27 mouse cellular contexts compared by ENCODE assay signal in the genomic region with DNA sequence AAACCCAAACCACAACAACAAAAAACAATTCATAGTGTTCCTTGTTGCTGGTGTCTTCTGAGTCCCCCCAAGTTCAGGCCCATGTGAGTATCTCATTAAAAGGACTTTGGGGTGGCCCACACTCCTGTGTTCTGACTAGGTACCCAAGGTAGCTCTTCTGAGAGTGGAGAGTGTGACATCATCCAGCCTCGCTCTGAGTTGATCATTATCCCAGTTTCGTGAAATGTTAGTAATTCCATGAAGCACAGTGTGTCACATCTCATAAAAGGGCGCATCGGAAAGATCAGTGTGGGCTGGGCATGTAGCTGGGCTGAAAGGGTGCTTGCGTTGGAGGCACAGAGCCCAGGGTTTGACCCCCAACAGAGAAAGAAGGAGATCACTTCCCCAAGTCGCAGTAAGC. TPM values are rescaled to one million over a fixed set of nuclear protein-coding genes. Genes with fewer than 3 reads are reported as not detected.
A peak's percentile ranks its signal among the peaks of the same experiment; 100 is the strongest.
DNase-seq lines count a peak whose midpoint lies in the region; ATAC-seq and TF ChIP-seq lines count a peak whose summit lies in the region.
"Had no signal": no experiment of that assay in that cellular context is flagged by ENCODE, and none has a peak within 500 bp of the region (broad histone marks: within the 10 kb centered on the region; RNA-seq: fewer than 3 reads in every experiment).

No protein-coding gene starts in this region.

- H3K9me3 ChIP-seq in liver, postnatal 0 days (ENCODE audit: low read length): no peaks in the 10 kb centered on the region
- H3K9me3 ChIP-seq: embryonic facial prominence, embryonic 13.5 days; embryonic facial prominence, embryonic 15.5 days; forebrain, embryonic 10.5 days; forebrain, embryonic 12.5 days; G1E had no signal

- TF ChIP-seq CTCF in gastrocnemius, adult 2 months (IDR thresholded peaks at IDR 0.05): no peak
- no peak for TF ChIP-seq CTCF in left cerebral cortex, adult 2 months (IDR thresholded peaks at IDR 0.05)
- no peak for TF ChIP-seq CTCF in liver, postnatal 0 days (IDR thresholded peaks at IDR 0.05; ENCODE audit: low read depth)

- no peak overlapping the region for H3K9ac ChIP-seq in liver, postnatal 0 days (replicated peaks)
- H3K9ac ChIP-seq: embryonic facial prominence, embryonic 13.5 days; embryonic facial prominence, embryonic 15.5 days; forebrain, embryonic 12.5 days had no signal

- 0 out of 2 replicates have a peak overlapping the region, but pooled peaks have one; percentile 9 for H3K4me3 ChIP-seq in gastrocnemius, adult 2 months
- H3K4me3 ChIP-seq in left cerebral cortex, adult 2 months: no peak overlapping the region
- H3K4me3 ChIP-seq in liver, postnatal 0 days (ENCODE audit: low read depth, low read length): no peak overlapping the region
- H3K4me3 ChIP-seq: embryonic facial prominence, embryonic 13.5 days; embryonic facial prominence, embryonic 15.5 days; erythroblast, embryonic 14.5 days; forebrain, embryonic 10.5 days; forebrain, embryonic 12.5 days had no signal

- ATAC-seq in liver, postnatal 0 days: peak; percentile 53
- ATAC-seq: CD4-positive, CD25-positive, alpha-beta regulatory T cell, adult 4 months; forebrain, embryonic 14.5 days; forebrain, embryonic 16.5 days had no signal

- H3K36me3 ChIP-seq in liver, postnatal 0 days (replicated peaks; ENCODE audit: insufficient read depth, low read length): no peaks in the 10 kb centered on the region
- H3K36me3 ChIP-seq: embryonic facial prominence, embryonic 13.5 days; embryonic facial prominence, embryonic 15.5 days; forebrain, embryonic 10.5 days; forebrain, embryonic 12.5 days had no signal

- intact Hi-C loops in gastrocnemius, adult 2 months (cut with DNase I): no loop called here
- intact Hi-C loops in left cerebral cortex, adult 2 months (cut with DNase I): no loop called here

- peak overlapping the region; percentile 51; the same call in 1 of the 2 replicates for H3K27ac ChIP-seq in gastrocnemius, adult 2 months
- H3K27ac ChIP-seq in left cerebral cortex, adult 2 months: peak overlapping the region; percentile 65
- peak overlapping the region; percentile 13; the same call in 1 of the 2 replicates for H3K27ac ChIP-seq in liver, postnatal 0 days (ENCODE audit: low read depth)
- H3K27ac ChIP-seq: embryonic facial prominence, embryonic 13.5 days; embryonic facial prominence, embryonic 15.5 days; forebrain, embryonic 10.5 days; forebrain, embryonic 12.5 days had no signal

- 50% methylated on average over 6 of the region's 6 CpGs for WGBS in liver, postnatal 0 days (ENCODE audit: insufficient replicate concordance)

- H3K4me1 ChIP-seq in liver, postnatal 0 days (ENCODE audit: insufficient read depth): peaks cover 44% of the 10 kb centered on the region

- no peak overlapping the region for H3K4me2 ChIP-seq in liver, postnatal 0 days (ENCODE audit: low read depth, low read length)
- H3K4me2 ChIP-seq: embryonic facial prominence, embryonic 13.5 days; embryonic facial prominence, embryonic 15.5 days; forebrain, embryonic 12.5 days had no signal

- H3K27me3 ChIP-seq in liver, postnatal 0 days (ENCODE audit: insufficient read depth, low read length): no peaks in the 10 kb centered on the region
- H3K27me3 ChIP-seq: CH12.LX; embryonic facial prominence, embryonic 15.5 days had no signal

- 0 out of 2 replicates have a peak, but pooled peaks have one; percentile 10 for TF ChIP-seq EP300 in liver, postnatal 0 days (IDR thresholded peaks at IDR 0.05; ENCODE audit: low read depth)

- DNase-seq in gastrocnemius, adult 2 months: no peak
- no peak for DNase-seq in gastrocnemius, postnatal 10 days
- DNase-seq in left cerebral cortex, adult 2 months (ENCODE audit: extremely low spot score in 1 of 2, low spot score in 2 of 2): no peak
- DNase-seq in left cerebral cortex, adult 9 months (ENCODE audit: low spot score in 2 of 2): no peak
- no peak for DNase-seq in liver, postnatal 0 days
- DNase-seq in liver: no peak
- DNase-seq in Muller cell, postnatal 12 days (ENCODE audit: inconsistent ontology term): no peak
- DNase-seq: adrenal gland, adult 2 months; adrenal gland, postnatal 10 days; adrenal gland, postnatal 25 days; B cell, adult 2 months; cerebellum, adult 11-12 months; cerebellum, adult 2 months; cerebellum, adult 9-10 months; cerebellum, postnatal 10 days; cerebellum, postnatal 25 days; embryo, embryonic 11 days had no signal

RNA-seq across cellular contexts. Expression of a gene that starts 38.0 kb away (rescaled TPM):
- total RNA-seq in gastrocnemius, adult 2 months (2021): 100 to 1,000 TPM; 163 to 166 TPM
- 10 to 100 TPM; 24.7 to 60.1 TPM for total RNA-seq in gastrocnemius, postnatal 10 days (2021)
- 100 to 1,000 TPM in 1 of 2 experiments, 10 to 100 TPM in 1; 92.9 to 111 TPM for total RNA-seq in left cerebral cortex, adult 2 months (2021)
- polyA plus RNA-seq in liver, postnatal 0 days (2015; fragmentation: Nextera tagmentation; extraction: Ambion mirVana): 2.2 and 2.5 TPM in 2 replicates
- polyA plus RNA-seq: CD4-positive, CD25-positive, alpha-beta regulatory T cell, adult 4 months had no signal

Comparison
In these comparisons a context has a peak if more than half of its experiments do, and no peak if none do; other contexts are left out.
1. H3K27ac ChIP-seq: peak in every context shown above with its lines; median percentile 65 in left cerebral cortex, adult 2 months; 51 in gastrocnemius, adult 2 months; 13 in liver, postnatal 0 days.